In the genomic region with DNA sequence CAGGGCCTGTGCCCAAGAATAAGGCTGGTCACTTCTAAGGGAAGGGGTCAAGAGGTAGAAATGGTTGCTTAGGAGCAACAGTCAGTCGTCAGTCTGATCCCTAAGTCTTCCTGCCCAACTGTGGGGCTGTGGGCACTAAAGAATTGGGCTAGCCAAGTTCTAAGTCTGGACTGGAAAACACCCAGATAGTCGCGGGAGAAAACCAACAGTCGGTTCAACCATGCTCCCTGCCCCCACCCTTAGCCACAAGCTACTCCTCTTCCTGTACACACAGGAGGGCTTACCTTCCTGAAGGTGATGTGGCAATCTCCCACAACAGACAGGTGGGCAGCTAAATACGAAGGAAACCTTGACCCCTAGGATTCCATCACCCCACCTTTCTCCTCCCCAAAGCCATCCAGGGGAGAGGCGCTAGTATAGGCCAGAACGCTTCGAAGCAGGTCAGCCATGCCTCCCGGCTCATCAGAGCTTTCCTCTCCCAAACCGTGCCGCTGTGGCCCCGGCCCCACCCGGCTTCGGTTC, we compare ENCODE assay signal across 8 mouse cellular contexts. TPM values are rescaled to one million over a fixed set of nuclear protein-coding genes. Genes with fewer than 3 reads are reported as not detected.
DNase-seq lines count a peak whose midpoint lies in the region; ATAC-seq lines count a peak whose summit lies in the region.

No protein-coding gene starts in this region.

- H3K4me2 ChIP-seq in forebrain, embryonic 16.5 days (ENCODE audit: low read length), result peak overlapping the region; percentile 93
- peak overlapping the region; percentile 82 for H3K4me2 ChIP-seq in liver, embryonic 11.5 days
- peak overlapping the region; percentile 66 for H3K4me2 ChIP-seq in neural tube, embryonic 15.5 days

- 2% methylated on average over 14 of the region's 14 CpGs for WGBS in forebrain, embryonic 16.5 days
- 8% methylated on average over 14 of the region's 14 CpGs for WGBS in liver, embryonic 11.5 days
- WGBS in neural tube, embryonic 15.5 days, result 3% methylated on average over 14 of the region's 14 CpGs

- peak overlapping the region; percentile 95 for H3K4me3 ChIP-seq in forebrain, embryonic 16.5 days (replicated peaks; ENCODE audit: low read length)
- peak overlapping the region; percentile 68 for H3K4me3 ChIP-seq in liver, embryonic 11.5 days (ENCODE audit: low read depth, low read length)
- peak overlapping the region; percentile 86 for H3K4me3 ChIP-seq in neural tube, embryonic 15.5 days (replicated peaks)

- ATAC-seq in forebrain, embryonic 16.5 days, result 0 out of 2 replicates have a peak, but pooled peaks have one; percentile 0
- peak; percentile 7; the same call in 1 of the 2 replicates for ATAC-seq in liver, embryonic 11.5 days (replicated peaks; ENCODE audit: low FRiP score)
- ATAC-seq in neural tube, embryonic 15.5 days (ENCODE audit: low FRiP score), result peak; percentile 15

- H3K27me3 ChIP-seq in forebrain, embryonic 16.5 days (replicated peaks; ENCODE audit: control insufficient read depth, insufficient read depth, low read length), result no peaks in the 10 kb centered on the region
- 0 out of 2 replicates have a peak, but pooled peaks cover 2% of the 10 kb centered on the region for H3K27me3 ChIP-seq in liver, embryonic 11.5 days (replicated peaks; ENCODE audit: control insufficient read depth, insufficient read depth, low read length)
- no peaks in the 10 kb centered on the region for H3K27me3 ChIP-seq in neural tube, embryonic 15.5 days (replicated peaks)

- no peaks in the 10 kb centered on the region for H3K9me3 ChIP-seq in forebrain, embryonic 16.5 days (ENCODE audit: control insufficient read depth, low read length)
- no peaks in the 10 kb centered on the region for H3K9me3 ChIP-seq in liver, embryonic 11.5 days (ENCODE audit: control insufficient read depth, low read length)
- H3K9me3 ChIP-seq in neural tube, embryonic 15.5 days (replicated peaks), result no peaks in the 10 kb centered on the region

- H3K36me3 ChIP-seq in forebrain, embryonic 16.5 days (ENCODE audit: control insufficient read depth, insufficient read depth), result no peaks in the 10 kb centered on the region
- no peaks in the 10 kb centered on the region for H3K36me3 ChIP-seq in liver, embryonic 11.5 days (ENCODE audit: control insufficient read depth, insufficient read depth, low read length)
- no peaks in the 10 kb centered on the region for H3K36me3 ChIP-seq in neural tube, embryonic 15.5 days

- H3K9ac ChIP-seq in forebrain, embryonic 16.5 days (replicated peaks; ENCODE audit: low read depth, low read length), result peak overlapping the region; percentile 96
- peak overlapping the region; percentile 64 for H3K9ac ChIP-seq in liver, embryonic 11.5 days (ENCODE audit: low read depth, low read length)
- H3K9ac ChIP-seq in neural tube, embryonic 15.5 days (replicated peaks), result peak overlapping the region; percentile 82

- peak; percentile 55 for DNase-seq in adrenal gland, adult 2 months
- no peak for DNase-seq in adrenal gland, adult 8-10 months
- DNase-seq in spleen, adult 18-20 months, result peak; percentile 48 to 61
- DNase-seq in spleen, adult 12 weeks (ENCODE audit: low spot score), result no peak
- peak; percentile 38 for DNase-seq in liver, embryonic 11.5 days (ENCODE audit: low spot score)
- DNase-seq in ovary, postnatal 10 days (ENCODE audit: low spot score), result no peak

- peak overlapping the region; percentile 90 for H3K27ac ChIP-seq in forebrain, embryonic 16.5 days (ENCODE audit: low read length)
- H3K27ac ChIP-seq in liver, embryonic 11.5 days (ENCODE audit: low read depth, low read length), result no peak overlapping the region
- peak overlapping the region; percentile 91 for H3K27ac ChIP-seq in neural tube, embryonic 15.5 days (replicated peaks)

- peaks cover 32% of the 10 kb centered on the region for H3K4me1 ChIP-seq in forebrain, embryonic 16.5 days (replicated peaks; ENCODE audit: control insufficient read depth, insufficient read depth, low read length)
- H3K4me1 ChIP-seq in liver, embryonic 11.5 days (replicated peaks; ENCODE audit: control insufficient read depth, insufficient read depth, low read length), result peaks cover 9% of the 10 kb centered on the region; the same call in 1 of the 2 replicates
- peaks cover 52% of the 10 kb centered on the region for H3K4me1 ChIP-seq in neural tube, embryonic 15.5 days

RNA-seq across cellular contexts. Expression of gene Cyfip2, which starts 1.4 kb away (rescaled TPM):
- 10 to 100 TPM; 68.1 to 95.2 TPM for total RNA-seq in adrenal gland, adult 2 months (2021)
- 24.4 and 34.7 TPM in 2 replicates for polyA plus RNA-seq in adrenal gland, adult 2 months (2012; rRNA removed)
- 100 to 1,000 TPM; 118 to 135 (median 125) TPM for total RNA-seq in adrenal gland, adult 8-10 months (2022)
- polyA plus RNA-seq in forebrain, embryonic 16.5 days (2015; fragmentation: Nextera tagmentation; extraction: Ambion mirVana), result 88.4 and 91.4 TPM in 2 replicates
- 8.7 and 8.9 TPM in 2 replicates for polyA plus RNA-seq in liver, embryonic 11.5 days (2014; fragmentation: Nextera tagmentation; extraction: Ambion mirVana)
- 88.0 and 91.1 TPM in 2 replicates for polyA plus RNA-seq in neural tube, embryonic 15.5 days (2015; fragmentation: Nextera tagmentation; extraction: Ambion mirVana)

Comparison
In these comparisons a context has a peak if more than half of its experiments do, and no peak if none do; other contexts are left out.
1. DNase-seq: peak in adrenal gland, adult 2 months (single experiment), spleen, adult 18-20 months (2 of 2) and liver, embryonic 11.5 days (single experiment); none in adrenal gland, adult 8-10 months (single experiment), spleen, adult 12 weeks (single experiment) and ovary, postnatal 10 days (single experiment).
2. Peak in every context shown above with its lines, with median percentiles within 50 percentile points of each other: ATAC-seq, H3K4me2 ChIP-seq, H3K4me3 ChIP-seq and H3K9ac ChIP-seq.